Mouse (Mus musculus) cortical plate, adult 2 months (tissue): Measurements from ENCODE around the gene Usp51. TPM values are rescaled to one million over a fixed set of nuclear protein-coding genes. Genes with fewer than 3 reads are reported as not detected.
A peak's percentile ranks its signal among the peaks of the same experiment; 100 is the strongest.
"Not testable (repeated sequence)": the region's sequence is repeated elsewhere in the genome, so short reads cannot be mapped to it uniquely, and the experiment has no call there.

ENCODE experiments used
- H3K27ac ChIP-seq: fragments of 200-500 bp; 2 replicates; pipeline ENCODE4 v1.5.1; 2012; ENCODE audit warnings: low read length, control low read depth, inconsistent platforms; ENCODE audit not compliant: insufficient read depth
- H3K4me1 ChIP-seq: fragments of 200-500 bp; 2 replicates; pipeline ENCODE4 v1.6.1; 2011; ENCODE audit warnings: low read length; ENCODE audit not compliant: control insufficient read depth, insufficient read depth
- H3K4me3 ChIP-seq: fragments of 200-500 bp; 2 replicates; pipeline ENCODE4 v1.5.1; 2011; ENCODE audit warnings: mild to moderate bottlenecking, low read length, control low read depth; ENCODE audit not compliant: insufficient read depth
- CTCF ChIP-seq: fragments of 200-500 bp; IDR thresholded peaks from 2 replicates; pipeline ENCODE4 v1.5.1; 2011; ENCODE audit warnings: mild to moderate bottlenecking, control low read depth, low read length; ENCODE audit not compliant: insufficient read depth; ENCODE audit errors: extremely low read depth
- POLR2A ChIP-seq: fragments of 200-500 bp; IDR thresholded peaks from 2 replicates; pipeline ENCODE4 v1.6.1; 2011; ENCODE audit warnings: mild to moderate bottlenecking, low read length, control low read depth; ENCODE audit not compliant: insufficient read depth; ENCODE audit errors: extremely low read depth
- polyA plus RNA-seq: library from polyadenylated mRNA; depleted of rRNA; stranded (reverse); fragments of >200 nt; gene quantifications from 2 replicates; pipeline ENCODE4 v1.2.3, GENCODE M21; 2012; rRNA removed

Usp51 gene
- polyA plus RNA-seq, 1 experiment: 0.67 TPM

DNA sequence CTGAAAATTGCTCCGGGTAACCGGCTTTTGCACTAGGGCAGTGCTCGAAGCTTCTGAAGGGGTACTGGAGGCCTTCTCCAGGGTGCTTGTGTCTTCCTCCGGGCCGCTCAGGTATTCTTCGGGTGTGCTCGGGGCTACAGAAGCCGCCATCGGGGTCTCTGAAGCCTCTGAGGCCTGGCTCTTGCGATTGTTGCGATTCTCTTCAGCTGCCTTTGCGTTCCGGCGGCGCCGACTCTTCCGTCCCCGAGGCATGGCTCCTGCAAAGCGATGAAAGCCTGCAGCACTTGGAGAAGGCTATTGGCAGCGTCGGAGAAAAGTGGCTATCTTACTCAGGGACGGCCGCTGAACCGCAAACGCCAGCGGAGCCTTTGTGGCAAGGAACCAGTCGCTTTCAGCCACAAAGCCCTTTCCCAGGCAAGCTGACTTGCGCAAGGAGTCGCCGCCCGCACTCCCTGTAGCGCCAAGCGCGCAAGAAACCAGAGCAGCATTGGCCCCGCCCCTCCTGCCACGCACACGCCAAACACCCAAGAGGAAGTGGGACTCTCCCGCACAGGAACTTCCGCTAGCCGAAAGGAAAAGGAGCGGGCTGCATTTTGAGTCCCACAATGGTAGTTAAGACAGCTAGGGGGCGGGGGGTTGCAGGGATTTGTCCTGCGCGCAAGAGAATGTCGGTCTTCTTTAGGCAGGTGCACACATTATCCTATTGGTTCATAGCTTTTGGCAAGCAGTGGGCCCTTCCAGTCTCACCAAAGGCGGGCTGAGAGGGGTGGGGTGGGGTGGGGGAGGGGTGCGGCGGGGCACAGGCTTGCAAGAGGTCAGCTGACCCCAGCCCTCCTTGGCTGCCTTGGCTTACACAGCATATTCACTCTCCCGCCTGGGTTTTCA, 31.1 kb downstream of the Usp51 start, which contains the start of gene Mageh1:
TSS of gene Mageh1 (minus strand) at position 489 of the 885 bp plus-strand sequence.
- Histone ChIP-seq H3K27ac (peak within 1 kb of the TSS; percentile 90), H3K4me1 (no peaks in the 10 kb centered on the region; the same call in 1 of the 2 replicates), H3K4me3 (peak within 1 kb of the TSS; percentile 71)
- no peak for TF ChIP-seq CTCF
- peak; percentile 77 for TF ChIP-seq POLR2A

DNA sequence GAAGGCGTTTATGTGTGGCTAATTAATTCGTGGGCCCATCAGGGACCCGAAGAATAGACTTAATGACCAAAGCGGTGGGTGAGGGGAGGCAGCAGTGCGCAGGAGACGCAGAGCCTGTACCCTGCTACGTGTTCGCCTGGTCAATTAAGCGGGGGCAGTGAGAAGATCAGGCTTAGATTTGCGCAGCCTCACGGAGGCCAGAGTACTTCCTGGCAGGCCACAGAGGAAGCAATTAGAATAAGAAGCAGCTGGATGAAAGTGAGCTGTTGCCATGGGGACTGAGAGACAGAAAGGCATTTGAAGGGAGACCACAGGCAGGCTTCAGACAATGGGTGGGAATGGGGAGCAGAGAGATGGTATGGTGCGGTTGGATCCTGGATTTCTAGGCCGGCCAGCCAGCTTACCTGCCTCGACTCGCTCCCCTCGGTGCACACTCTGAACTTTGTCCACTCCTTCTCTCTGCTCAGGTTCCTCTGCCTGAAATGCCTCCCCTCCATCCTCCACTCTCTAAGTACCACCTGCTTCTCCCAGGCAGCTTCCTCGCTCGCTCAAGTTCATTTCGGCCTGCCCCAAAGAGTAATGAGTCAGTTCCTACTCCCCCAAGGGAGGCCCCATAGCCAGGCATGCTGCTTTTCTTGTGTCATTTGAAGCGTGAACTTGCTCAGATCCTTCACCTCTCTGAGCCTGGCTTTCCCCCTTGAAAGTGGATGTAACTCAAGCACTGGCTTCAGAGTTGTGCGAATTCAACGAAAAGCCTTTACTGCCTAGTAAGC, 31.9 kb downstream of the Usp51 start:
- H3K27ac ChIP-seq: not testable (repeated sequence)

More for the DNA sequence above, 31.9 kb downstream of the Usp51 start:
- H3K4me1 ChIP-seq: not testable (repeated sequence)
- peak overlapping the region; percentile 71 for H3K4me3 ChIP-seq

Other genes with a start within 250 kb of the Usp51 start
- 68.4 and 69.0 TPM in 2 replicates for gene Shroom2, start 237.0 kb upstream of the Usp51 start, polyA plus RNA-seq
- 0.15 and 0.29 TPM in 2 replicates for gene Gpr143, start 224.5 kb upstream of the Usp51 start, polyA plus RNA-seq
- gene Mageh1, start 31.1 kb downstream of the Usp51 start, polyA plus RNA-seq: 39.8 and 42.6 TPM in 2 replicates
- gene Foxr2, start 112.3 kb downstream of the Usp51 start, polyA plus RNA-seq: 1.1 and 1.2 TPM in 2 replicates
- gene Rragb, start 133.5 kb downstream of the Usp51 start, polyA plus RNA-seq: 62.1 and 63.4 TPM in 2 replicates
- gene Klf8, start 231.0 kb downstream of the Usp51 start, polyA plus RNA-seq: 2.2 and 2.5 TPM in 2 replicates